Comparison of ENCODE assay signal across 24 mouse cellular contexts in the genomic region with DNA sequence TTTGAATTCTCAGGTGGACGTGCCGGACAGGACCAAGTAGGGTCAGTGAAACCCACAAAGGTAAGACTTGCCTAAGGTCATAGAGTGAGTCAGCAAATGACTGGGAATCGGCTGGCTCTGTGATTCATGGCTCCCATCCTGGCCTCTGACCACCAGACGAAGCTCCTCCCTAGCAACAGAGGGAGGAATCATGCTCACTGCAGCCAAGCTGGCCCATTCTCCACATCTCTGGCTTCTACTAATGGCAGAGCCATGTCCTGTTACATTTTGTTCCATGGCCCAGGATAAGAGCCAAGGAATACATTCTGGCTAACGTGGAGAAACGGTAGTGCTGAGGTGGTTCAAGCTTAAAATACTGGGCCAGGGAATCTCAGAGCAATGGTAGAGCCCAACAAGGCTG.
DNase-seq lines count a peak whose midpoint lies in the region; TF ChIP-seq lines count a peak whose summit lies in the region.
"Had no signal": no experiment of that assay in that cellular context is flagged by ENCODE, and none has a peak within 500 bp of the region (broad histone marks: within the 10 kb centered on the region; RNA-seq: fewer than 3 reads in every experiment).

No protein-coding gene starts in this region.

- WGBS in heart, adult 2 months: 73% methylated on average over 6 of the region's 6 CpGs

- no peak overlapping the region for H3K27ac ChIP-seq in heart, adult 2 months
- H3K27ac ChIP-seq: forebrain, embryonic 13.5 days; hindbrain, embryonic 14.5 days; liver, embryonic 14.5 days; stomach, embryonic 15.5 days had no signal

- intact Hi-C loops in heart, adult 2 months (cut with DNase I): no loop called here
- intact Hi-C loops in heart, postnatal 10 days (cut with DNase I): no loop called here
- intact Hi-C loops in heart, postnatal 36 days (cut with DNase I): no loop called here

- TF ChIP-seq EP300 in heart, adult 2 months (IDR thresholded peaks at IDR 0.05; ENCODE audit: insufficient read depth, low read depth, low read length): no peak

- no peak overlapping the region for H3K9ac ChIP-seq in heart, adult 2 months (ENCODE audit: low read depth, low read length)
- H3K9ac ChIP-seq: forebrain, embryonic 13.5 days; hindbrain, embryonic 14.5 days; liver, embryonic 14.5 days; stomach, embryonic 15.5 days had no signal

- TF ChIP-seq CTCF in heart, adult 2 months (IDR thresholded peaks at IDR 0.05): no peak

- H3K27me3 ChIP-seq in heart, adult 2 months (ENCODE audit: control insufficient read depth, insufficient read depth, low read length): no peaks in the 10 kb centered on the region
- H3K27me3 ChIP-seq: forebrain, embryonic 13.5 days; stomach, embryonic 15.5 days had no signal

- peak; percentile 37 for DNase-seq in gastrocnemius, adult 18-20 months (ENCODE audit: low spot score)
- DNase-seq in gastrocnemius, postnatal 4 days (ENCODE audit: low spot score in 2 of 2): no peak
- DNase-seq in heart, adult 2 months: peak; percentile 19 to 54
- no peak for DNase-seq in heart, postnatal 10 days
- DNase-seq in NIH3T3 (ENCODE audit: low read depth): peak; percentile 20
- DNase-seq in heart, postnatal 36 days: peak; percentile 14 to 32
- no peak for DNase-seq in kidney, postnatal 10 days
- DNase-seq in lung, postnatal 36 days: no peak
- DNase-seq: adrenal gland, adult 8-10 months; cerebellum, adult 2 months; cerebellum, postnatal 14 days; kidney, adult 11 months; kidney, postnatal 25 days; liver; lung, adult 2 months; lung, postnatal 10 days; midbrain, embryonic 14.5 days; right cerebral cortex, postnatal 14 days; thymus, adult 18-20 months; thymus, postnatal 25 days had no signal

- H3K4me3 ChIP-seq in heart, adult 2 months: no peak overlapping the region
- H3K4me3 ChIP-seq: forebrain, embryonic 13.5 days; stomach, embryonic 15.5 days had no signal

- H3K36me3 ChIP-seq in heart, adult 2 months (ENCODE audit: control insufficient read depth, insufficient read depth, low read length): no peaks in the 10 kb centered on the region
- H3K36me3 ChIP-seq: stomach, embryonic 15.5 days had no signal

- no peaks in the 10 kb centered on the region for H3K79me2 ChIP-seq in heart, adult 2 months (replicated peaks; ENCODE audit: control insufficient read depth, insufficient read depth, low read length)

- no peaks in the 10 kb centered on the region for H3K4me1 ChIP-seq in heart, adult 2 months (ENCODE audit: control insufficient read depth, insufficient read depth, low read length)
- H3K4me1 ChIP-seq: forebrain, embryonic 13.5 days; stomach, embryonic 15.5 days had no signal

- TF ChIP-seq POLR2A in heart, adult 2 months (IDR thresholded peaks at IDR 0.05; ENCODE audit: insufficient read depth, low read depth, low read length): no peak

Comparison
In these comparisons a context has a peak if more than half of its experiments do, and no peak if none do; other contexts are left out.
1. DNase-seq: peak in gastrocnemius, adult 18-20 months (single experiment), heart, adult 2 months (2 of 2), NIH3T3 (single experiment) and heart, postnatal 36 days (2 of 2); none in gastrocnemius, postnatal 4 days (0 of 2), heart, postnatal 10 days (0 of 2), kidney, postnatal 10 days (single experiment) and lung, postnatal 36 days (single experiment).